Mouse (Mus musculus): ENCODE data around the gene Add3.

- TF ChIP-seq CTCF (IDR thresholded peaks at IDR 0.05; ENCODE audit: borderline replicate concordance, insufficient read depth, low read length) (no peak), POLR2A (IDR thresholded peaks at IDR 0.05; ENCODE audit: low read depth, low read length) (no peak)
Measured at GRCm38 (mm10) chr19:53176518-53176917, 36.3 kb downstream of the Add3 start.

Data from embryonic fibroblast, embryonic 13.5 days (primary cell).